Mouse (Mus musculus) embryonic facial prominence, embryonic 11.5 days (tissue): ENCODE results near the gene Mfsd2b. TPM values are rescaled to one million over a fixed set of nuclear protein-coding genes. Genes with fewer than 3 reads are reported as not detected.

Experiments
- ATAC-seq: fragments of 200-750 bp; cut with Nextera tagmentation; replicated peaks from 2 replicates; pipeline ENCODE4 v1.8.0; 2017; ENCODE audit warnings: low read depth; ENCODE audit not compliant: insufficient number of reproducible peaks, low FRiP score, low TSS enrichment
- DNase-seq: peaks from one replicate; pipeline ENCODE4 v3.0.0-alpha.2; 2015; ENCODE audit warnings: low spot score
- H3K27ac ChIP-seq: fragments of 300-500 bp; sonication (generic); replicated peaks from 2 replicates; pipeline ENCODE4 v1.5.1; 2014; ENCODE audit warnings: mild to moderate bottlenecking, low read depth, low read length, control low read depth
- H3K27me3 ChIP-seq: fragments of 300-500 bp; sonication (generic); 2 replicates; pipeline ENCODE4 v1.6.1; 2014; ENCODE audit warnings: mild to moderate bottlenecking, low read length, moderate library complexity, mixed read lengths; ENCODE audit not compliant: control insufficient read depth, insufficient read depth
- H3K36me3 ChIP-seq: fragments of 300-500 bp; sonication (generic); replicated peaks from 2 replicates; pipeline ENCODE4 v1.6.1; 2014; ENCODE audit warnings: low read depth, mild to moderate bottlenecking, low read length, moderate library complexity, mixed read lengths; ENCODE audit not compliant: control insufficient read depth, insufficient read depth
- H3K4me1 ChIP-seq: fragments of 300-500 bp; sonication (generic); 2 replicates; pipeline ENCODE4 v1.6.1; 2014; ENCODE audit warnings: low read length, mixed read lengths; ENCODE audit not compliant: control insufficient read depth, insufficient read depth
- H3K4me2 ChIP-seq: fragments of 300-500 bp; sonication (generic); 2 replicates; pipeline ENCODE4 v1.6.1; 2014; ENCODE audit warnings: low read depth, mild to moderate bottlenecking, control low read depth, low read length, moderate library complexity
- H3K4me3 ChIP-seq: fragments of 300-500 bp; sonication (generic); 2 replicates; pipeline ENCODE4 v1.5.1; 2014; ENCODE audit warnings: low read depth, low read length, control low read depth
- H3K9ac ChIP-seq: fragments of 300-500 bp; sonication (generic); replicated peaks from 2 replicates; pipeline ENCODE4 v1.6.1; 2014; ENCODE audit warnings: mild to moderate bottlenecking, control low read depth, low read length
- H3K9me3 ChIP-seq: fragments of 300-500 bp; sonication (generic); replicated peaks from 2 replicates; pipeline ENCODE4 v1.6.1; 2016; ENCODE audit warnings: mild to moderate bottlenecking, low read length, inconsistent platforms, mixed read lengths; ENCODE audit not compliant: control insufficient read depth
- WGBS: fragments of 180-500 bp; shearing (Covaris S2); extraction: QIAGEN DNeasy Blood & Tissue Kit; methylation state at CpG from one replicate; pipeline ENCODE4 v1.1.7; 2014; 5-methylcytosine and 5-hydroxymethylcytosine counted together
- polyA plus RNA-seq: library from polyadenylated mRNA; unstranded; fragments of >200 nt; fragmentation: Nextera tagmentation; extraction: Ambion mirVana; gene quantifications from 2 replicates; pipeline ENCODE4 v1.2.1, GENCODE M21; 2014

Mfsd2b gene
- polyA plus RNA-seq, 1 experiment from 2014 or later: 4.2 TPM

DNA sequence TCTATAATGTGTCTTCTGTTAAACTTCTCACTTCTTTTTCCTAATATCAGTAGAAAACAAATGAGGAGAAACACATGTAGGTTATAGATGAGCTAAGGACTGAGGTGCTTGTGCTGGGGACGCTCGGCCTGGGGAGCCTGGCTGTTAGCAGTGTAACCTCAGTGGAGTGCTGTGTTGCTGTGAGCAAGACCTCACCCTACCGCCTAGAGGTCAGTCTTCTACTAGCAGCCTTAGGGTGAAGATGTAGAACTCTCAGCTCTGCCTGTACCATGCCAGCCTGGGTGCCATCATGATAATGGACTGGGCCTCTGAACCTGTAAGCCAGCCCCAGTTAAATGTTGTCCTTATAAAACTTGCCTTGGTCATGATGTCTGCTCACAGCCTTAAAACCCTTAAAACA, 46.9 kb downstream of the Mfsd2b start:
- Histone ChIP-seq H3K4me3 (no peak overlapping the region), H3K4me1 (no peaks in the 10 kb centered on the region), H3K9me3 (no peaks in the 10 kb centered on the region), H3K27me3 (no peaks in the 10 kb centered on the region), H3K9ac (no peak overlapping the region), H3K27ac (no peak overlapping the region), H3K4me2 (no peak overlapping the region), H3K36me3 (peaks cover 5% of the 10 kb centered on the region)
- WGBS: 77% methylated on average over 3 of the region's 3 CpGs
- DNase-seq (no peak), ATAC-seq (no peak)

DNA sequence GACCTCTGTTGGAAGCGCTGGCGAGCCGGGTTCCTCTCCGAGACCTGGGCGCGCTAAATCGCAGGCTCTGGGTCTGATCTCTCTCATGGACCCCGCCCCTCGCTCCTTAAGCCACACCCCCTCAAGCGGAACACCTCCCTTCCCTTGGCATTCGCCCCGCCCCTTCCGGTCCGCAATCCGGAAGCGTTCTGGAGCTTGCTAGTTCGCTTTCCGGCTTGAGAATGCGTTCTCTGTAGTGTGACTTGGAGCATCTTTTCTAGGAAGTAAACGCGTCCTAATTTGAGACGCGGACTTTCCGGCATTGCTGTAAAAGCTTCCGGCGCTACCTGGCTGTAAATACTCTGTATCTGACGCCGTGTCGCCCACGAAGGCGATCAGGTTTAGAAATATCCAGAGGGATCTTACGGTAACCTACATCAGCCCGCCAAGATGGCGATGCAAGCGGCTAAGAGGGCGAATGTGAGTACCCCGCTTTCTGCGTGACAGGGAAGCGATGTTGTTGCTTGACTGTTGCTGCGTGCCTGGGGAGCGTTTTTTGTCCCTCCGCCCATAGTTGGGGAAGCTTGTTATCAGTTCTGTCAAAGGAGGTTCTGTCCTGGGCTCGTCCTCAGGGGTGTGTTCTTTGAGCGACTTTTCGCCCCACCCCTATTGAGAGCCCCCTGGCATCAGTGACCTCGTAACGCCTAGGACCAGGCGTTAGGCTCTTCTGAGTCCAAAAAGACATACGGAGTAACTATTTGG, 56.6 kb downstream of the Mfsd2b start, which contains the start of gene Sf3b6:
Sf3b6 (plus strand) TSS at position 184 of the 741 bp plus-strand sequence.
- ATAC-seq (peak; percentile 97), DNase-seq (peak; percentile 99)
- Histone ChIP-seq H3K9ac (peak within 1 kb of the TSS; percentile 80), H3K27me3 (no peaks in the 10 kb centered on the region), H3K27ac (peak within 1 kb of the TSS; percentile 69), H3K4me2 (peak within 1 kb of the TSS; percentile 70), H3K36me3 (no peaks in the 10 kb centered on the region; the same call in 1 of the 2 replicates), H3K4me3 (peak within 1 kb of the TSS; percentile 83), H3K4me1 (no peaks in the 10 kb centered on the region), H3K9me3 (no peaks in the 10 kb centered on the region)
- under 1% methylated on average over 49 of the region's 49 CpGs for WGBS

DNA sequence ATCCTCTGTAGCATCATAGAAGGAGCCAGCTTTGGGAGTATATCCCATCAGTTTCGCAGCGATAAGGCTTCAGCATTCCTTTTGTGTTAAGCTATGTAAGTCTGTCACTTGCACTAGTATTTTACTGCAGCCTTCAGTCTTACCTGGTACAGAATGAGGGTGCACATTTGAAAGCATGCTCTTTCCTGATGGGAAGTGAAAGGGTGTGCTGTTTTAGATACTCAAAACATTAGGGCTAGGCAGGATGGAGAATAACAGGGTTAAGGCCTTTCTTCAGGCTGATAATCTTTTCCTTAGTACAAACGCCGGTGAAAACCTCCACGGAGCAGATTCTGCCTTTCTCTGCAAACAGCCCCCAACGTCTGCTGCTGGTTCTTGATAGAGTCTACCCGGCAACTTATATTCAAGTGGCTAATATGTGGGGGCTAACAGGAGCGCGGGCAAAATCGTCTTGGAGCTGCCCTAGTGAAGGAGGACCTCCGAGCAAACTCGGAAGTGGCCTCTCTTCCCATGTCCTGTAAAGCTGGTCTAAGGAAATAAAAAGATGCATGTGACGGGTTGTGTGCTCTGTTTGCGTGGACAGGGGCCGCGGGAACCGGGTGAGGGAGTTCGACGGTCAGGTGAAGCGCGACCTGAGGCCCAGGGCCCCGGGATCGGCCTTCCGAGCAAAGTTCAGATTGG, 57.3 kb downstream of the Mfsd2b start:
- 12% methylated on average over 24 of the region's 24 CpGs for WGBS
- H3K36me3 ChIP-seq: no peaks in the 10 kb centered on the region; the same call in 1 of the 2 replicates
- H3K4me3 ChIP-seq: peak overlapping the region; percentile 83
- peak overlapping the region; percentile 49 for H3K4me2 ChIP-seq
- H3K27me3 ChIP-seq: no peaks in the 10 kb centered on the region
- ATAC-seq: peak; percentile 2; the same call in 1 of the 2 replicates
- peak overlapping the region; percentile 69 for H3K27ac ChIP-seq
- H3K4me1 ChIP-seq: no peaks in the 10 kb centered on the region
- H3K9me3 ChIP-seq: no peaks in the 10 kb centered on the region
- H3K9ac ChIP-seq: peak overlapping the region; percentile 80
- DNase-seq: no peak

DNA sequence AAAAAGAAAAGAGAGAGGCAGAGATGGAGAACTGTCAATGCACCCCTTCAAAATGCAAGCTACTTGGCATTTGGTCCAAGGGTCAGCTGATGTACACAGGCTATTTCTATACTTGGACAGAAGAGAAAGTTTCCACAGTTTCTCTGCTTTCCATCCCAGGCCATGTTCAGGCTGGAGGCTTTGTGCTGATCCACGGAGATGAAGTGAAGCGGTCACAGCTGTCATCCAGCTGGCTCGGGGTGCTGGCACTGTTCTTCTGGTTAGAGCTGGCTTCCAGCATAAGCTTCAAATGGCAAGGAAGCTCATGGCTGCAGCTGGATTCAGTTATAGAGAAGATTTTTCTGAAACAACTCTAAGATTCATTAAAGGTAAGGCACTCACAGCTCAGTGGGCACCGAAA, 60.5 kb downstream of the Mfsd2b start:
- no peak overlapping the region for H3K4me2 ChIP-seq
- 87% methylated on average over 4 of the region's 4 CpGs for WGBS
- no peaks in the 10 kb centered on the region for H3K27me3 ChIP-seq
- no peak overlapping the region for H3K27ac ChIP-seq
- no peaks in the 10 kb centered on the region for H3K36me3 ChIP-seq
- no peak for DNase-seq
- H3K4me3 ChIP-seq: no peak overlapping the region
- H3K9me3 ChIP-seq: no peaks in the 10 kb centered on the region
- H3K9ac ChIP-seq: no peak overlapping the region
- no peak for ATAC-seq
- no peaks in the 10 kb centered on the region for H3K4me1 ChIP-seq

Other genes starting within 250 kb of the Mfsd2b start
- gene Fam228a, start 135.9 kb downstream of the Mfsd2b start, polyA plus RNA-seq: 0.47 and 0.60 TPM in 2 replicates
- gene Pfn4, start 105.3 kb downstream of the Mfsd2b start, polyA plus RNA-seq: 4.1 and 4.9 TPM in 2 replicates
- 2.5 and 2.6 TPM in 2 replicates for gene Fam228b, start 105.1 kb downstream of the Mfsd2b start, polyA plus RNA-seq
- 363 and 371 TPM in 2 replicates for gene Sf3b6, start 56.8 kb downstream of the Mfsd2b start, polyA plus RNA-seq
- gene Fkbp1b, start 32.8 kb downstream of the Mfsd2b start, polyA plus RNA-seq: 9.4 and 16.5 TPM in 2 replicates
- 15.8 and 16.5 TPM in 2 replicates for gene Wdcp, start 31.1 kb downstream of the Mfsd2b start, polyA plus RNA-seq
- gene Ubxn2a, start 33.3 kb upstream of the Mfsd2b start, polyA plus RNA-seq: 24.7 and 25.0 TPM in 2 replicates
- 16.6 and 19.9 TPM in 2 replicates for gene Atad2b, start 43.0 kb upstream of the Mfsd2b start, polyA plus RNA-seq